Mouse (Mus musculus): ENCODE data around the gene Slbp. TPM values are rescaled to one million over a fixed set of nuclear protein-coding genes. Genes with fewer than 3 reads are reported as not detected.

The Slbp gene
- polyA plus RNA-seq, 1 experiment from 2014 or later = 184 TPM

DNA sequence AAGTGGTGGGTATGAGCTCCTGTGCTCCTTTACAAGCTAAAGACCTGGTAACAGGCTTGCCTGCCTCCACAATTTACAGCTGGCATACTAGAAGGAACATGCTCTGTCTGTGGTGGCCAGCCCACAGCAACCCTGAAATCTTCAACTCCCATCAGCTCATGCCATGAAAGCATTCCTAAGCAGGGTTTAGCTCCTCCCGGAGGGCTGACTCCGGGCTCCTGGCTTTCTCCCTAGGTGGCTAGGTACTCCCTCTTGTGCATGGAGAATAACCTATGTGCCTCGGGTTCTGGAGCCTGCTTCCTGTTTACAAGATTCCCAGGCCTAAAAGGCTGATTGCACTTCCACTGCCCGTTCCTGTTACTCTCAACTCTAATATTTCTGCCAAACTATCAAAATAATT is 13.5 kb downstream of the Slbp start:
- no peak overlapping the region for H3K4me2 ChIP-seq (ENCODE audit: low read depth, low read length)
- H3K27me3 ChIP-seq (replicated peaks; ENCODE audit: control insufficient read depth, insufficient read depth, low read length) = no peaks in the 10 kb centered on the region
- 36% methylated on average over 4 of the region's 4 CpGs for WGBS
- H3K27ac ChIP-seq (ENCODE audit: low read length) = no peak overlapping the region
- H3K36me3 ChIP-seq (ENCODE audit: control insufficient read depth, insufficient read depth, low read length) = peaks cover 12% of the 10 kb centered on the region
- no peaks in the 10 kb centered on the region for H3K4me1 ChIP-seq (ENCODE audit: control insufficient read depth, insufficient read depth, low read length)
- no peak overlapping the region for H3K9ac ChIP-seq (ENCODE audit: low read depth, low read length)
- no peak overlapping the region for H3K4me3 ChIP-seq (ENCODE audit: low read length)
- H3K9me3 ChIP-seq (ENCODE audit: control insufficient read depth, low read length) = no peaks in the 10 kb centered on the region
- no peak for ATAC-seq

DNA sequence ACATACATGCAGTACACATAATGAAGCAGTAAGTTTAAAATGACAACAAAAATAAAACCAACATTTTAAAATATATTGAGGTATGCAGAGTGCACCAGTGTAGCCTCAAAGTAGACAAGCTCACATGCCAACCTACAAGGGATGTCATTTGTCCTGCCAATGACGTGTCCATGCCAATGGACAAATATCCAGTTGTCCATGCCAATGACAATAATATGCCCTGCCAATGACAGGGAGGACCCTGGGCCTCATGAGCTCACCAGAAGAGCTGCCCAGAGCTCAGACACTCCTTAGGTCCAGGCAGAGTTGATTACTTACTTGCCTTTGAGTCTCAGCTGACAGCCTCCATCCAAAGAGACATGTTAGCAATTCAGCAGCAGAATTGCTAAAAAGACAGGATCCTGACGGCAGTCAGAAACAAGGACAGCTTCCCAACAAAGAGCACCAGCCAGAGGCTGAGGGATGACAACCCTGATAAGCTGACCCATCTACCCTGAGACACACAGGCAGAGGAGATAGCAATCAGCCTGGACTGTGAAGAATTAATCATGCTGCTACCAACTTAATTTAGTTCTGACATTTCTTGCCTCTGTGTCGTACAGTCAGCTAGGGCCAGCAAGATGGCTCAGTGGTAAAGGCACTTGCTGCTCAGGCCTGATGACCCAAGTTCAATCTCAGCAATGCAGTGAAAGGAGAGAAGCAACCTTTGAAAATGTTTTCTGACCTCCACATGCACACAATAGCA is 14.6 kb downstream of the Slbp start:
- WGBS = 78% methylated on average over 3 of the region's 3 CpGs
- ATAC-seq = no peak
- H3K27me3 ChIP-seq (replicated peaks; ENCODE audit: control insufficient read depth, insufficient read depth, low read length) = no peaks in the 10 kb centered on the region

DNA sequence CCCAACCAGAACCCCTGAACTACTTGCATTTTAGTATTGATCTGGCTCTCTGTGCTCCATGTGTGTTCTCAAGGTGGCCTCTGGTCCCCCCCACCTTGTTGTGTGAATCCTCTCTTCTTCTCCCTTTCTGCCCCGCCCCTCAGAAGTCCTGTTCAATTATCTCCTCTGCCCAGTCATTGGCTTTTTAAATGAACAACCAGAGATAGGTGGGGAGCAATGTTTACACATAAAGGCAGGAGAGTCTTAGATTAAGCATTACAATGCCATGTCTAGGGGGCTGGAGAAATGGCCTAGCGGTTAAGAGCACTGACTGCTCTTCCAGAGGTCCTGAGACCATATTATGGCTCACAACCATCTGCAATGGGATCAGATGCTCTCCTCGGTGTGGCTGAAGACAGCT is 17.0 kb downstream of the Slbp start:
- Histone ChIP-seq H3K27ac (ENCODE audit: low read length) (no peak overlapping the region), H3K9ac (ENCODE audit: low read depth, low read length) (no peak overlapping the region), H3K9me3 (ENCODE audit: control insufficient read depth, low read length) (no peaks in the 10 kb centered on the region), H3K36me3 (ENCODE audit: control insufficient read depth, insufficient read depth, low read length) (peaks cover 2% of the 10 kb centered on the region; the same call in 1 of the 2 replicates), H3K27me3 (replicated peaks; ENCODE audit: control insufficient read depth, insufficient read depth, low read length) (no peaks in the 10 kb centered on the region), H3K4me3 (ENCODE audit: low read length) (no peak overlapping the region), H3K4me2 (ENCODE audit: low read depth, low read length) (no peak overlapping the region), H3K4me1 (ENCODE audit: control insufficient read depth, insufficient read depth, low read length) (peaks cover 6% of the 10 kb centered on the region)
- WGBS = 78% methylated on average over 3 of the region's 3 CpGs
- no peak for ATAC-seq

More for the DNA sequence above, 14.6 kb downstream of the Slbp start:
- Histone ChIP-seq H3K4me2 (ENCODE audit: low read depth, low read length) (no peak overlapping the region), H3K27ac (ENCODE audit: low read length) (no peak overlapping the region), H3K4me3 (ENCODE audit: low read length) (no peak overlapping the region), H3K4me1 (ENCODE audit: control insufficient read depth, insufficient read depth, low read length) (no peaks in the 10 kb centered on the region), H3K9me3 (ENCODE audit: control insufficient read depth, low read length) (no peaks in the 10 kb centered on the region), H3K36me3 (ENCODE audit: control insufficient read depth, insufficient read depth, low read length) (peaks cover 12% of the 10 kb centered on the region), H3K9ac (ENCODE audit: low read depth, low read length) (no peak overlapping the region)

DNA sequence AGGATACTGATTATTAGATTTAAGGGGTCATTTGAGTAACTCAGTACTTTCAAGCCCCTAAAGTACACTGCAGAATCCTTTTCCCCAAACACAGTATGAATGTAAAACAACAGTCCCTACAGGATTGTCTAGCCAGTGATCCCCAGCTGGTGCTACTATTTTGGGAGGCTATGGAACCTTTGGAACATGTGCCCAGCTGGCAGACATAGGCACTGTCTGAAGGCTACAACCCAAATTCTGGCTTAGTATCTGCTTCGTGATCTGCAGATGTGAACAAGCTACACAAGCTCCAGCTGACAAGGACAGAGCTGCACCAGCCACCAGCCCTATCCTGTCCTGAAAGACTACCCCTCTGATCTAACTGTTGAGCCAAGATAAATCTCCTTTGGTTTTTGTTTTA is 19.8 kb downstream of the Slbp start:
- Histone ChIP-seq H3K9me3 (ENCODE audit: control insufficient read depth, low read length) (no peaks in the 10 kb centered on the region), H3K4me2 (ENCODE audit: low read depth, low read length) (no peak overlapping the region), H3K27me3 (replicated peaks; ENCODE audit: control insufficient read depth, insufficient read depth, low read length) (no peaks in the 10 kb centered on the region), H3K36me3 (ENCODE audit: control insufficient read depth, insufficient read depth, low read length) (peaks cover 2% of the 10 kb centered on the region; the same call in 1 of the 2 replicates), H3K4me3 (ENCODE audit: low read length) (no peak overlapping the region), H3K4me1 (ENCODE audit: control insufficient read depth, insufficient read depth, low read length) (peaks cover 18% of the 10 kb centered on the region), H3K27ac (ENCODE audit: low read length) (no peak overlapping the region), H3K9ac (ENCODE audit: low read depth, low read length) (no peak overlapping the region)
- ATAC-seq = no peak
- WGBS = 89% methylated on average over 1 of the region's 1 CpGs

DNA sequence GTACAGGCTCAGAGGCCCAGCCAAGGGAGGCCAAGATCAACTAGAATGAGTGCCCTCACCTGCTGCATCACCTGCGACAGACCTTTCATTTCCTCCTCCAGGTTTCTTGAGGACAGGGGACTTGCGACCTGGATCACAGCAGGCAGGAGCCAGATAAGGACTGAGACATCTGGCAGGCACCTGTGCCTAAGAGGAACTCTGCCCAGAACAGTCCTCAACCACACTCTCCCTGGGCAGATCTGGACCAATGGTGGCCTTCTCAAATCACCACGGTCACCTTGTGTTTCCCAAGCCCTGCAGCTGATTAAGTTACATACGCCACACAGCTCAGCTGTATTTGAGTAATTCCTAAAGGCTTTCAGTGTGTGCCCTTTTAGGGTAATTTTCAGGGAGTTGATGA is 21.8 kb downstream of the Slbp start:
- Histone ChIP-seq H3K4me1 (ENCODE audit: control insufficient read depth, insufficient read depth, low read length) (peaks cover 18% of the 10 kb centered on the region), H3K9ac (ENCODE audit: low read depth, low read length) (peak overlapping the region; percentile 62), H3K4me2 (ENCODE audit: low read depth, low read length) (peak overlapping the region; percentile 78; the same call in 1 of the 2 replicates), H3K4me3 (ENCODE audit: low read length) (peak overlapping the region; percentile 76; the same call in 1 of the 2 replicates), H3K9me3 (ENCODE audit: control insufficient read depth, low read length) (no peaks in the 10 kb centered on the region), H3K36me3 (ENCODE audit: control insufficient read depth, insufficient read depth, low read length) (no peaks in the 10 kb centered on the region; the same call in 1 of the 2 replicates), H3K27ac (ENCODE audit: low read length) (peak overlapping the region; percentile 76), H3K27me3 (replicated peaks; ENCODE audit: control insufficient read depth, insufficient read depth, low read length) (no peaks in the 10 kb centered on the region)
- 62% methylated on average over 4 of the region's 4 CpGs for WGBS
- peak; percentile 31 for ATAC-seq

DNA sequence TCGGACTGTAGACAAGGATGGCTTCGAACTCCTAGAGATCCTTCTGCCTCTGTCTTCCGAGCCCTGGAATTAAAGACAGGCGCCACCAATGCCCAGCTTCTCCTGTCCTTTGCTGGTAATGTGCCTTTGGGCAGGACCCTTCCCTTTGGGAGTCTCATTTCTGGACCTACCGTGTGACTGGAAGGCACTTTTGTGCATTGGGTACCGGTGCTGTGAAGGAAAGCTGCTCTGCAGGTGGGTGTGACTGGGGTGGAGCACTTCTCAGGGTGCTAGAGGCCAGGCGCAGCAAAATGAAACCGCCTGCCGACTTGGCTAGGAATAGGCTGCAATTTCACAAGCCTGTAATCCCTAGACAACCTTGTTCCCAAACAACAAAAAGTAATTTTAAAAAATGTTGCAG is 22.3 kb downstream of the Slbp start:
- ATAC-seq = peak; percentile 64
- peak overlapping the region; percentile 76 for H3K4me3 ChIP-seq (ENCODE audit: low read length)
- H3K4me1 ChIP-seq (ENCODE audit: control insufficient read depth, insufficient read depth, low read length) = peaks cover 18% of the 10 kb centered on the region
- no peaks in the 10 kb centered on the region for H3K27me3 ChIP-seq (replicated peaks; ENCODE audit: control insufficient read depth, insufficient read depth, low read length)
- peak overlapping the region; percentile 78 for H3K4me2 ChIP-seq (ENCODE audit: low read depth, low read length)
- peak overlapping the region; percentile 76 for H3K27ac ChIP-seq (ENCODE audit: low read length)
- no peaks in the 10 kb centered on the region for H3K9me3 ChIP-seq (ENCODE audit: control insufficient read depth, low read length)
- H3K36me3 ChIP-seq (ENCODE audit: control insufficient read depth, insufficient read depth, low read length) = no peaks in the 10 kb centered on the region; the same call in 1 of the 2 replicates
- 5% methylated on average over 9 of the region's 9 CpGs for WGBS
- H3K9ac ChIP-seq (ENCODE audit: low read depth, low read length) = peak overlapping the region; percentile 62

DNA sequence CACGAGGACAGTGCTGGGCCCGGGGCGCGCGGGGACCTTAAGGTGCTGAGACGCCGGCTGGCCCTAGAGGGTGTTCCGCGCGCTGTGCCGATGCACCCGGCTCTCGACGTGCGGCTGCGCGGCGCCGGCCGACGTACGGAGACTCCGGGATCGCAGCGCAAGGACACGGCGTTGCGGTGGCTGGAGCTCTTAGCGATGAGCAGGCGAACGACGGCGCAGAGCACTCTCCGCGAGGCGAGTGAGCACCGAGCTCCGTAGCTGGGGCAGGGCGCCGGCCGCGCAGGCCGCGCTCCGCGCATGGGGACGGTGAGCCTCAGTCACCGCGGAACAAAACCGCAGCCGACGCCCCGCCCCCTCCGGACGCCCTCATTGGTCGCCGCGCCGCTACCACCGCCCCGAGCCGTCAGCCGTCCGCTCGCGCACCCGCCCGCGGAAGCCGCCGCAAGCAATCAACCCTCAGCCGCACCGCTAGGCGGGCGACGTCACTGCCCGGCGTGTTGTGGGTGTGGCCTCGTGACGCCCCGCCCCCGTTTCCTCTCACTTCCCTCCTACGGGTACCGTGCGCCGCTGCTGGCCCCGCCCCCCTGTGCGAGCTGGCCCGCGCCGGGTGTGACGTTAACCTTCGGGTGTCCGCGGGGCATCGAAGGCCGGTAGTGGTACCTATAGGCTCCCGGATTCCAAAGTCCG is 22.9 kb downstream of the Slbp start, which contains the start of the genes Fam53a and Gm9903:
Gene Fam53a (minus strand): TSS at position 335 of the 687 bp plus-strand sequence.
Gene Gm9903 (plus strand): TSS at position 625 of the 687 bp plus-strand sequence.
- peak within 1 kb of the TSS; percentile 78 for H3K4me2 ChIP-seq (ENCODE audit: low read depth, low read length)

DNA sequence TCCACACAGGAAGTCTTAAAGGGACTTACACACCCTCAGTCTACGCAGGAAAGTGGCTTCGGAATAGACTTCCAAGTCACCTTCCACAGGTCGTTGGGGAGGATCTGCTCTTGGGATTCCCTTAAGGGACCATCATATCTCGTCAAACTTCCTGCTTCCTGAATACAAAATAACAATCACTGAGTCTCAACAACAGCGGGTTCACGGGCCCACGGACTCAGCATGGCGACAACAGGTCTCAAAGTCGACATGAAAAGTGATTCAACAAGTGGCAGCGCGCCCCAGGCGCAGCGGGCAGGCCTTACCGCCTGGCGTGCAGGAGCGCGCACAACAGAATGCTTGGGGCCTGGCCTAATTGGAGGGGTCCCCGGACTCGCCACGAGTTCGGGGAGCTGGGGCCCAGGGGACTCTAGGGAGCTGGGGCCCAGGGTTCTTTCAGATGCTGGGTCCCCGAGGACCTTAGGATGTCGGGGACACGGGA is 23.5 kb downstream of the Slbp start:
- peaks cover 18% of the 10 kb centered on the region for H3K4me1 ChIP-seq (ENCODE audit: control insufficient read depth, insufficient read depth, low read length)
- H3K9ac ChIP-seq (ENCODE audit: low read depth, low read length) = peak overlapping the region; percentile 86
- H3K27me3 ChIP-seq (replicated peaks; ENCODE audit: control insufficient read depth, insufficient read depth, low read length) = no peaks in the 10 kb centered on the region
- H3K9me3 ChIP-seq (ENCODE audit: control insufficient read depth, low read length) = no peaks in the 10 kb centered on the region
- under 1% methylated on average over 24 of the region's 24 CpGs for WGBS
- H3K27ac ChIP-seq (ENCODE audit: low read length) = peak overlapping the region; percentile 91
- peak; percentile 47 for ATAC-seq
- peak overlapping the region; percentile 67 for H3K4me2 ChIP-seq (ENCODE audit: low read depth, low read length)
- H3K36me3 ChIP-seq (ENCODE audit: control insufficient read depth, insufficient read depth, low read length) = no peaks in the 10 kb centered on the region
- H3K4me3 ChIP-seq (ENCODE audit: low read length) = peak overlapping the region; percentile 76

More for the DNA sequence above, 22.9 kb downstream of the Slbp start, which contains the start of the genes Fam53a and Gm9903:
- ATAC-seq = peak; percentile 96
- Histone ChIP-seq H3K4me1 (ENCODE audit: control insufficient read depth, insufficient read depth, low read length) (peaks cover 18% of the 10 kb centered on the region), H3K27ac (ENCODE audit: low read length) (peak within 1 kb of the TSS; percentile 91), H3K9me3 (ENCODE audit: control insufficient read depth, low read length) (no peaks in the 10 kb centered on the region), H3K4me3 (ENCODE audit: low read length) (peak within 1 kb of the TSS; percentile 76), H3K36me3 (ENCODE audit: control insufficient read depth, insufficient read depth, low read length) (no peaks in the 10 kb centered on the region), H3K9ac (ENCODE audit: low read depth, low read length) (peak within 1 kb of the TSS; percentile 86), H3K27me3 (replicated peaks; ENCODE audit: control insufficient read depth, insufficient read depth, low read length) (no peaks in the 10 kb centered on the region)
- WGBS = under 1% methylated on average over 97 of the region's 99 CpGs

DNA sequence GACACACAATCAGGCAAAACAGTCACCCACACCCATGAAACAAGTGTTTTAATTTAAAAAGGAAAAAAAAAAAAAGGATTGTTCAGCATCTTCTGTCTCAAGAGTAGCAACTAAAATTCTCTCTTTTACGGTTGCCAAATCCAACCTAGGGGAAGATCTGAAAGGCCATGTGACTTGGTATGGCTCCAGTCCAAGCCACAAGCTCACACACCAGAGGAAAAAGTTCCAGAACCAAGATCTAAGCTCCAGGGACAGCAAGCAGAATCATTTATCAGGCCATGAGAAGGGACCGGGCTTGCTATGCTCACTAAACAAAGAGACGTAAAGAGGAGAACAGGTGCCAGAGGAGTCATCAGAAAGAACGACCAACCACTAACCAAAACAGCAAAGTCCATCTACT is 24.4 kb downstream of the Slbp start:
- peaks cover 18% of the 10 kb centered on the region for H3K4me1 ChIP-seq (ENCODE audit: control insufficient read depth, insufficient read depth, low read length)
- H3K27ac ChIP-seq (ENCODE audit: low read length) = no peak overlapping the region
- peak overlapping the region; percentile 67 for H3K4me2 ChIP-seq (ENCODE audit: low read depth, low read length)
- H3K9me3 ChIP-seq (ENCODE audit: control insufficient read depth, low read length) = no peaks in the 10 kb centered on the region
- no peaks in the 10 kb centered on the region for H3K27me3 ChIP-seq (replicated peaks; ENCODE audit: control insufficient read depth, insufficient read depth, low read length)
- H3K4me3 ChIP-seq (ENCODE audit: low read length) = peak overlapping the region; percentile 37
- H3K9ac ChIP-seq (ENCODE audit: low read depth, low read length) = peak overlapping the region; percentile 30; the same call in 1 of the 2 replicates
- no peaks in the 10 kb centered on the region for H3K36me3 ChIP-seq (ENCODE audit: control insufficient read depth, insufficient read depth, low read length)
- 33% methylated on average over 4 of the region's 4 CpGs for whole genome bisulfite sequencing
- ATAC-seq = no peak

Measured in intestine, embryonic 16.5 days (tissue).